Mouse (Mus musculus) liver, postnatal 0 days (tissue): Measurements from ENCODE around the gene Zfp612.

ENCODE experiments used
- CTCF ChIP-seq: sonication (generic); IDR thresholded peaks from 2 replicates; pipeline ENCODE4 v1.5.1; 2016; ENCODE audit warnings: antibody characterized with exemption, low read depth
- EP300 ChIP-seq: IDR thresholded peaks from 2 replicates; pipeline ENCODE4 v1.6.1; 2016; ENCODE audit warnings: antibody characterized with exemption, low read depth, mild to moderate bottlenecking

DNA sequence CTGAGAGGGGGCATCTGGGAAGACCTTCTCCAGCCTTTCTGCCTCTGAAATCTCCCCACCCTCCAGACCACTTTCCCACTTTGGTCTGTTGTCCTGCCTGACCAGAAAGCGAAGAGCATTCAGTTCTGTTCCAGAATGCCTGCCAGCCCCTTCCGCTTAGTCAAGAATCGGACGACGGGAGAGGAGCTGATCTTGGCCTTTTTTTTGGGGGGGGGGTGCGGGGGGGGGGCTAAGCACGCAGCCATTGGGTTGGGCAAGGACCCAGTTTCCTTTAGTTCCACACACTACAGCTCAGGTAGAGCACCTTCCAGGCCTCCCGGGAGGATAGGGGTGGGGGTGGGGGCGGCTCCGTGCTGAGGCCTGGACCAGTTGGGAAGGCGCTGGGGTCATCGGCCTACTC is 21.4 kb downstream of the Zfp612 start, which contains the start of gene Gm21964:
- TF ChIP-seq CTCF (no peak), EP300 (no peak)
